In genomic region chr1:119209607-119210007, GRCm38 (mm10) we compare ENCODE assay signal across 11 mouse cellular contexts.
DNase-seq lines count a peak whose midpoint lies in the region; ATAC-seq and TF ChIP-seq lines count a peak whose summit lies in the region.
"Had no signal": no experiment of that assay in that cellular context is flagged by ENCODE, and none has a peak within 500 bp of the region (broad histone marks: within the 10 kb centered on the region; RNA-seq: fewer than 3 reads in every experiment).

No protein-coding gene starts in this region.

- no peak for DNase-seq in liver, postnatal 0 days
- no peak for DNase-seq in liver
- peak; percentile 79 to 80 for DNase-seq in heart, adult 9 months (ENCODE audit: low spot score in 2 of 2)
- peak; percentile 92 for DNase-seq in kidney, adult 9 months
- peak; percentile 70 to 76 for DNase-seq in lung, postnatal 4 days
- DNase-seq in gastrocnemius, postnatal 10 days: no peak
- DNase-seq in thymus, postnatal 14 days: no peak

- H3K9ac ChIP-seq in liver, postnatal 0 days (replicated peaks): no peak overlapping the region
- H3K9ac ChIP-seq: embryonic facial prominence, embryonic 12.5 days; liver, embryonic 15.5 days; neural tube, embryonic 13.5 days had no signal

- TF ChIP-seq CTCF in liver, postnatal 0 days (IDR thresholded peaks at IDR 0.05; ENCODE audit: low read depth): 0 out of 2 replicates have a peak, but pooled peaks have one; percentile 24

- no peak overlapping the region for H3K27ac ChIP-seq in liver, postnatal 0 days (ENCODE audit: low read depth)
- H3K27ac ChIP-seq: embryonic facial prominence, embryonic 12.5 days; liver, embryonic 15.5 days; neural tube, embryonic 13.5 days had no signal

- WGBS in liver, postnatal 0 days (ENCODE audit: insufficient replicate concordance): 30% methylated on average over 7 of the region's 7 CpGs

- H3K4me1 ChIP-seq in liver, postnatal 0 days (ENCODE audit: insufficient read depth): 0 out of 2 replicates have a peak, but pooled peaks cover 5% of the 10 kb centered on the region
- H3K4me1 ChIP-seq: embryonic facial prominence, embryonic 12.5 days; liver, embryonic 15.5 days had no signal

- peak; percentile 44 for ATAC-seq in liver, postnatal 0 days
- ATAC-seq in megakaryocyte progenitor cell, adult 5-6 weeks (replicated peaks; ENCODE audit: poor library complexity): no peak

- peak; percentile 69 for TF ChIP-seq EP300 in liver, postnatal 0 days (IDR thresholded peaks at IDR 0.05; ENCODE audit: low read depth)

- no peaks in the 10 kb centered on the region for H3K27me3 ChIP-seq in liver, postnatal 0 days (ENCODE audit: insufficient read depth, low read length)
- H3K27me3 ChIP-seq: embryonic facial prominence, embryonic 12.5 days; liver, embryonic 15.5 days; neural tube, embryonic 13.5 days had no signal

- no peaks in the 10 kb centered on the region for H3K36me3 ChIP-seq in liver, postnatal 0 days (replicated peaks; ENCODE audit: insufficient read depth, low read length)
- H3K36me3 ChIP-seq: embryonic facial prominence, embryonic 12.5 days; liver, embryonic 15.5 days; neural tube, embryonic 13.5 days had no signal

- H3K4me2 ChIP-seq in liver, postnatal 0 days (ENCODE audit: low read depth, low read length): no peak overlapping the region
- H3K4me2 ChIP-seq: embryonic facial prominence, embryonic 12.5 days; liver, embryonic 15.5 days; neural tube, embryonic 13.5 days had no signal

- no peak overlapping the region for H3K4me3 ChIP-seq in liver, postnatal 0 days (ENCODE audit: low read depth, low read length)
- H3K4me3 ChIP-seq: embryonic facial prominence, embryonic 12.5 days; liver, embryonic 15.5 days; neural tube, embryonic 13.5 days had no signal

- H3K9me3 ChIP-seq in liver, postnatal 0 days (ENCODE audit: low read length): no peaks in the 10 kb centered on the region
- H3K9me3 ChIP-seq: embryonic facial prominence, embryonic 12.5 days; liver, embryonic 15.5 days; neural tube, embryonic 13.5 days had no signal

Comparison
In these comparisons a context has a peak if more than half of its experiments do, and no peak if none do; other contexts are left out.
1. DNase-seq: peak in heart, adult 9 months (2 of 2), kidney, adult 9 months (single experiment) and lung, postnatal 4 days (2 of 2); none in liver, postnatal 0 days (single experiment), liver (single experiment), gastrocnemius, postnatal 10 days (single experiment) and thymus, postnatal 14 days (single experiment).